Mouse (Mus musculus): Measurements from ENCODE around the gene Pip4k2b. TPM values are rescaled to one million over a fixed set of nuclear protein-coding genes. Genes with fewer than 3 reads are reported as not detected.

Pip4k2b gene
- polyA plus RNA-seq, 1 experiment from 2014 or later = 2.2 TPM

GRCm38 (mm10) chr11:97697199-97697890 lies 47.2 kb downstream of the Pip4k2b start:
- H3K9ac ChIP-seq (ENCODE audit: low read depth, low read length) = peak overlapping the region; percentile 94
- H3K36me3 ChIP-seq (ENCODE audit: control insufficient read depth, insufficient read depth, low read length) = peaks cover 11% of the 10 kb centered on the region; the same call in 1 of the 2 replicates
- H3K4me1 ChIP-seq (ENCODE audit: control insufficient read depth, insufficient read depth, low read length) = peaks cover 41% of the 10 kb centered on the region
- peak overlapping the region; percentile 98 for H3K27ac ChIP-seq (replicated peaks; ENCODE audit: low read depth, low read length)
- WGBS = 54% methylated on average over 11 of the region's 11 CpGs
- H3K4me3 ChIP-seq (ENCODE audit: low read depth, low read length) = peak overlapping the region; percentile 89
- no peaks in the 10 kb centered on the region for H3K9me3 ChIP-seq (ENCODE audit: control insufficient read depth, low read length)
- no peak for ATAC-seq (ENCODE audit: low read depth)
- no peaks in the 10 kb centered on the region for H3K27me3 ChIP-seq (replicated peaks; ENCODE audit: control insufficient read depth, insufficient read depth, low read length)
- DNase-seq (ENCODE audit: low spot score) = no peak
- peak overlapping the region; percentile 84 for H3K4me2 ChIP-seq (ENCODE audit: low read depth, low read length)

- Histone ChIP-seq H3K36me3 (ENCODE audit: control insufficient read depth, insufficient read depth, low read length) (peaks cover 18% of the 10 kb centered on the region), H3K4me3 (ENCODE audit: low read depth, low read length) (no peak overlapping the region; the same call in 1 of the 2 replicates), H3K9me3 (ENCODE audit: control insufficient read depth, low read length) (no peaks in the 10 kb centered on the region), H3K4me2 (ENCODE audit: low read depth, low read length) (peak overlapping the region; percentile 84; the same call in 1 of the 2 replicates), H3K27ac (replicated peaks; ENCODE audit: low read depth, low read length) (no peak overlapping the region), H3K27me3 (replicated peaks; ENCODE audit: control insufficient read depth, insufficient read depth, low read length) (no peaks in the 10 kb centered on the region), H3K9ac (ENCODE audit: low read depth, low read length) (0 out of 2 replicates have a peak overlapping the region, but pooled peaks have one; percentile 0), H3K4me1 (ENCODE audit: control insufficient read depth, insufficient read depth, low read length) (peaks cover 41% of the 10 kb centered on the region)
- 51% methylated on average over 8 of the region's 8 CpGs for WGBS
- DNase-seq (ENCODE audit: low spot score) = no peak
- ATAC-seq (ENCODE audit: low read depth) = no peak
Measured at GRCm38 (mm10) chr11:97696669-97697068, 47.8 kb downstream of the Pip4k2b start.

GRCm38 (mm10) chr11:97695712-97696401 lies 48.6 kb downstream of the Pip4k2b start:
- no peaks in the 10 kb centered on the region for H3K9me3 ChIP-seq (ENCODE audit: control insufficient read depth, low read length)
- H3K4me1 ChIP-seq (ENCODE audit: control insufficient read depth, insufficient read depth, low read length) = peaks cover 34% of the 10 kb centered on the region
- no peaks in the 10 kb centered on the region for H3K27me3 ChIP-seq (replicated peaks; ENCODE audit: control insufficient read depth, insufficient read depth, low read length)
- WGBS = 49% methylated on average over 8 of the region's 9 CpGs
- peak overlapping the region; percentile 58; the same call in 1 of the 2 replicates for H3K27ac ChIP-seq (replicated peaks; ENCODE audit: low read depth, low read length)
- peak; percentile 54 for DNase-seq (ENCODE audit: low spot score)
- H3K36me3 ChIP-seq (ENCODE audit: control insufficient read depth, insufficient read depth, low read length) = peaks cover 26% of the 10 kb centered on the region
- H3K4me2 ChIP-seq (ENCODE audit: low read depth, low read length) = peak overlapping the region; percentile 34
- no peak overlapping the region for H3K4me3 ChIP-seq (ENCODE audit: low read depth, low read length)
- no peak for ATAC-seq (ENCODE audit: low read depth)
- H3K9ac ChIP-seq (ENCODE audit: low read depth, low read length) = peak overlapping the region; percentile 35

- Histone ChIP-seq H3K4me2 (ENCODE audit: low read depth, low read length) (peak overlapping the region; percentile 34), H3K36me3 (ENCODE audit: control insufficient read depth, insufficient read depth, low read length) (peaks cover 33% of the 10 kb centered on the region), H3K27me3 (replicated peaks; ENCODE audit: control insufficient read depth, insufficient read depth, low read length) (no peaks in the 10 kb centered on the region), H3K4me3 (ENCODE audit: low read depth, low read length) (no peak overlapping the region), H3K9me3 (ENCODE audit: control insufficient read depth, low read length) (no peaks in the 10 kb centered on the region), H3K9ac (ENCODE audit: low read depth, low read length) (peak overlapping the region; percentile 40), H3K27ac (replicated peaks; ENCODE audit: low read depth, low read length) (peak overlapping the region; percentile 65; the same call in 1 of the 2 replicates), H3K4me1 (ENCODE audit: control insufficient read depth, insufficient read depth, low read length) (peaks cover 33% of the 10 kb centered on the region)
- 47% methylated on average over 17 of the region's 17 CpGs for WGBS
- ATAC-seq (ENCODE audit: low read depth) (0 out of 2 replicates have a peak, but pooled peaks have one; percentile 1), DNase-seq (ENCODE audit: low spot score) (peak; percentile 85)
Measured at GRCm38 (mm10) chr11:97694921-97695711, 49.4 kb downstream of the Pip4k2b start.

- 0 out of 2 replicates have a peak overlapping the region, but pooled peaks have one; percentile 40 for H3K9ac ChIP-seq (ENCODE audit: low read depth, low read length)
- H3K27me3 ChIP-seq (replicated peaks; ENCODE audit: control insufficient read depth, insufficient read depth, low read length) = no peaks in the 10 kb centered on the region
- H3K4me3 ChIP-seq (ENCODE audit: low read depth, low read length) = no peak overlapping the region
- peak overlapping the region; percentile 65; the same call in 1 of the 2 replicates for H3K27ac ChIP-seq (replicated peaks; ENCODE audit: low read depth, low read length)
- ATAC-seq (ENCODE audit: low read depth) = no peak
- 84% methylated on average over 4 of the region's 4 CpGs for WGBS
- no peak for DNase-seq (ENCODE audit: low spot score)
- 0 out of 2 replicates have a peak overlapping the region, but pooled peaks have one; percentile 34 for H3K4me2 ChIP-seq (ENCODE audit: low read depth, low read length)
- H3K9me3 ChIP-seq (ENCODE audit: control insufficient read depth, low read length) = no peaks in the 10 kb centered on the region
- peaks cover 33% of the 10 kb centered on the region for H3K4me1 ChIP-seq (ENCODE audit: control insufficient read depth, insufficient read depth, low read length)
- H3K36me3 ChIP-seq (ENCODE audit: control insufficient read depth, insufficient read depth, low read length) = peaks cover 39% of the 10 kb centered on the region
Measured at GRCm38 (mm10) chr11:97694435-97694834, 50.1 kb downstream of the Pip4k2b start.

GRCm38 (mm10) chr11:97689861-97690260 lies 54.6 kb downstream of the Pip4k2b start:
- 23% methylated on average over 10 of the region's 10 CpGs for WGBS
- Histone ChIP-seq H3K36me3 (ENCODE audit: control insufficient read depth, insufficient read depth, low read length) (peaks cover 53% of the 10 kb centered on the region), H3K9me3 (ENCODE audit: control insufficient read depth, low read length) (no peaks in the 10 kb centered on the region), H3K27me3 (replicated peaks; ENCODE audit: control insufficient read depth, insufficient read depth, low read length) (no peaks in the 10 kb centered on the region), H3K4me1 (ENCODE audit: control insufficient read depth, insufficient read depth, low read length) (peaks cover 8% of the 10 kb centered on the region; the same call in 1 of the 2 replicates), H3K4me3 (ENCODE audit: low read depth, low read length) (no peak overlapping the region), H3K9ac (ENCODE audit: low read depth, low read length) (no peak overlapping the region), H3K4me2 (ENCODE audit: low read depth, low read length) (no peak overlapping the region), H3K27ac (replicated peaks; ENCODE audit: low read depth, low read length) (no peak overlapping the region)
- DNase-seq (ENCODE audit: low spot score) (peak; percentile 52), ATAC-seq (ENCODE audit: low read depth) (no peak)

GRCm38 (mm10) chr11:97687061-97687460 lies 57.4 kb downstream of the Pip4k2b start:
- Histone ChIP-seq H3K4me2 (ENCODE audit: low read depth, low read length) (no peak overlapping the region), H3K4me3 (ENCODE audit: low read depth, low read length) (no peak overlapping the region), H3K27ac (replicated peaks; ENCODE audit: low read depth, low read length) (no peak overlapping the region), H3K27me3 (replicated peaks; ENCODE audit: control insufficient read depth, insufficient read depth, low read length) (no peaks in the 10 kb centered on the region), H3K36me3 (ENCODE audit: control insufficient read depth, insufficient read depth, low read length) (peaks cover 52% of the 10 kb centered on the region), H3K9me3 (ENCODE audit: control insufficient read depth, low read length) (no peaks in the 10 kb centered on the region), H3K9ac (ENCODE audit: low read depth, low read length) (no peak overlapping the region), H3K4me1 (ENCODE audit: control insufficient read depth, insufficient read depth, low read length) (0 out of 2 replicates have a peak, but pooled peaks cover 3% of the 10 kb centered on the region)
- 80% methylated on average over 3 of the region's 3 CpGs for WGBS
- no peak for DNase-seq (ENCODE audit: low spot score)
- ATAC-seq (ENCODE audit: low read depth) = no peak

GRCm38 (mm10) chr11:97686322-97686908 lies 58.1 kb downstream of the Pip4k2b start:
- Histone ChIP-seq H3K27ac (replicated peaks; ENCODE audit: low read depth, low read length) (no peak overlapping the region), H3K36me3 (ENCODE audit: control insufficient read depth, insufficient read depth, low read length) (peaks cover 51% of the 10 kb centered on the region), H3K4me1 (ENCODE audit: control insufficient read depth, insufficient read depth, low read length) (0 out of 2 replicates have a peak, but pooled peaks cover 3% of the 10 kb centered on the region), H3K4me3 (ENCODE audit: low read depth, low read length) (peak overlapping the region; percentile 42), H3K27me3 (replicated peaks; ENCODE audit: control insufficient read depth, insufficient read depth, low read length) (no peaks in the 10 kb centered on the region), H3K9me3 (ENCODE audit: control insufficient read depth, low read length) (no peaks in the 10 kb centered on the region), H3K4me2 (ENCODE audit: low read depth, low read length) (peak overlapping the region; percentile 71), H3K9ac (ENCODE audit: low read depth, low read length) (peak overlapping the region; percentile 60)
- no peak for DNase-seq (ENCODE audit: low spot score)
- WGBS = 69% methylated on average over 11 of the region's 11 CpGs
- ATAC-seq (ENCODE audit: low read depth) = no peak

Data from embryonic facial prominence, embryonic 14.5 days (tissue).